Mouse (Mus musculus) CH12.LX (cell line): ENCODE measurements around the gene Rae1. TPM values are rescaled to one million over a fixed set of nuclear protein-coding genes. Genes with fewer than 3 reads are reported as not detected.

Experiments
- DNase-seq: peaks from one replicate; pipeline ENCODE4 v3.0.0-alpha.2; 2013; ENCODE audit errors: extremely low read depth
- H3K27ac ChIP-seq: 2 replicates; pipeline ENCODE4 v1.5.1; 2012; ENCODE audit warnings: low read depth, mild to moderate bottlenecking, control low read depth, moderate library complexity; ENCODE audit not compliant: insufficient read depth
- H3K27me3 ChIP-seq: replicated peaks from 2 replicates; pipeline ENCODE3; 2012; ENCODE audit warnings: inconsistent platforms
- H3K36me3 ChIP-seq, 2 experiments: replicated peaks in 1 of 2; 2 replicates each; pipeline versions ENCODE3 to v1.6.1; 2012; ENCODE audit warnings: inconsistent platforms in 1 of 2, low read length in 1 of 2, mild to moderate bottlenecking in 1 of 2, mixed read lengths in 1 of 2, moderate library complexity in 1 of 2; ENCODE audit not compliant: control insufficient read depth in 1 of 2, insufficient read depth in 1 of 2
- H3K4me1 ChIP-seq, 2 experiments: 2 replicates each; pipeline ENCODE4 v1.6.1; 2012; ENCODE audit warnings: inconsistent platforms in 1 of 2, moderate library complexity in 1 of 2; ENCODE audit not compliant: insufficient read depth in 2 of 2, control insufficient read depth in 1 of 2
- H3K4me2 ChIP-seq: 2 replicates; pipeline ENCODE4 v1.6.1; 2012; ENCODE audit warnings: low read depth, mild to moderate bottlenecking, control low read depth; ENCODE audit not compliant: poor library complexity, insufficient read depth, severe bottlenecking
- H3K4me3 ChIP-seq, 3 experiments: fragments of 150-350 bp in 1 of 3; sonication (generic) in 1 of 3; replicated peaks in 1 of 3; 2 replicates each; pipeline versions ENCODE3 to v1.5.1; 2011 to 2012; ENCODE audit warnings: low read depth in 2 of 3, low read length in 2 of 3, mild to moderate bottlenecking in 2 of 3, moderate library complexity in 2 of 3, control low read depth in 1 of 3, improper control_type of control experiment in 1 of 3, inconsistent platforms in 1 of 3, mixed read lengths in 1 of 3; ENCODE audit not compliant: poor library complexity in 1 of 3
- H3K79me2 ChIP-seq: replicated peaks from 2 replicates; pipeline ENCODE4 v1.6.1; 2012; ENCODE audit warnings: mild to moderate bottlenecking, moderate library complexity; ENCODE audit not compliant: control insufficient read depth, poor library complexity, insufficient read depth, severe bottlenecking; ENCODE audit errors: extremely low read depth
- H3K9ac ChIP-seq: 2 replicates; pipeline ENCODE4 v1.6.1; 2012; ENCODE audit warnings: low read depth, mild to moderate bottlenecking, control low read depth, moderate library complexity; ENCODE audit not compliant: insufficient read depth
- H3K9me3 ChIP-seq: replicated peaks from 2 replicates; pipeline ENCODE3; 2012; ENCODE audit warnings: low read length, inconsistent platforms, mixed read lengths
- CHD1 ChIP-seq: IDR thresholded peaks from 2 replicates; pipeline ENCODE4 v1.6.1; 2012; ENCODE audit warnings: low read depth, low read length, improper control_type of control experiment, inconsistent platforms
- CHD2 ChIP-seq: IDR thresholded peaks from 2 replicates; pipeline ENCODE4 v1.6.1; 2011; ENCODE audit warnings: low read length, improper control_type of control experiment
- CTCF ChIP-seq, 2 experiments: IDR thresholded peaks in 1 of 2; conservative IDR thresholded peaks in 1 of 2; 2 replicates each; pipeline ENCODE4 v1.5.1; 2011 to 2012; ENCODE audit warnings: low read depth in 2 of 2, low read length in 2 of 2, improper control_type of control experiment in 1 of 2, inconsistent platforms in 1 of 2, mild to moderate bottlenecking in 1 of 2, moderate library complexity in 1 of 2
- ETS1 ChIP-seq: conservative IDR thresholded peaks from 2 replicates; pipeline ENCODE4 v1.6.1; 2012; ENCODE audit warnings: low read depth, mild to moderate bottlenecking, inconsistent platforms, low read length, improper control_type of control experiment, moderate library complexity
- IRF4 ChIP-seq: IDR thresholded peaks from 2 replicates; pipeline ENCODE4 v1.6.1; 2014; ENCODE audit warnings: low read depth, mild to moderate bottlenecking, inconsistent platforms, low read length, improper control_type of control experiment
- JUN ChIP-seq: IDR thresholded peaks from 2 replicates; pipeline ENCODE4 v1.6.1; 2011; ENCODE audit warnings: low read depth, mild to moderate bottlenecking, low read length, improper control_type of control experiment, moderate library complexity; ENCODE audit not compliant: insufficient read depth
- KAT2A ChIP-seq: IDR thresholded peaks from 2 replicates; pipeline ENCODE4 v1.6.1; 2012; ENCODE audit warnings: low read length, improper control_type of control experiment, inconsistent platforms; ENCODE audit not compliant: insufficient replicate concordance
- MAZ ChIP-seq: IDR thresholded peaks from 2 replicates; pipeline ENCODE4 v1.6.1; 2012; ENCODE audit warnings: low read depth, mild to moderate bottlenecking, inconsistent platforms, low read length, improper control_type of control experiment, moderate library complexity
- MEF2A ChIP-seq: IDR thresholded peaks from 2 replicates; pipeline ENCODE4 v1.6.1; 2014; ENCODE audit warnings: low read depth, mild to moderate bottlenecking, inconsistent platforms, low read length, improper control_type of control experiment, borderline replicate concordance
- MYC ChIP-seq: IDR thresholded peaks from 2 replicates; pipeline ENCODE4 v1.6.1; 2011; ENCODE audit warnings: low read depth, mild to moderate bottlenecking, improper control_type of control experiment, low read length
- POLR2A ChIP-seq: IDR thresholded peaks from 2 replicates; pipeline ENCODE4 v1.6.1; 2011; ENCODE audit warnings: low read depth, mild to moderate bottlenecking, improper control_type of control experiment, low read length
- RAD21 ChIP-seq: IDR thresholded peaks from 2 replicates; pipeline ENCODE4 v1.6.1; 2011; ENCODE audit warnings: low read depth, mild to moderate bottlenecking, low read length, improper control_type of control experiment, moderate library complexity
- SMC3 ChIP-seq: IDR thresholded peaks from 2 replicates; pipeline ENCODE4 v1.6.1; 2011; ENCODE audit warnings: low read depth, low read length, improper control_type of control experiment
- TCF12 ChIP-seq: IDR thresholded peaks from 2 replicates; pipeline ENCODE4 v1.6.1; 2014; ENCODE audit warnings: low read depth, mild to moderate bottlenecking, inconsistent platforms, low read length, improper control_type of control experiment
- USF1 ChIP-seq: IDR thresholded peaks from 2 replicates; pipeline ENCODE4 v1.6.1; 2014; ENCODE audit warnings: low read depth, mild to moderate bottlenecking, inconsistent platforms, low read length, improper control_type of control experiment
- ZKSCAN1 ChIP-seq: IDR thresholded peaks from 2 replicates; pipeline ENCODE4 v1.6.1; 2012; ENCODE audit warnings: low read depth, inconsistent platforms, low read length, improper control_type of control experiment, borderline replicate concordance
- dilution Hi-C: fragments of 300-500 bp; cut with MboI; formaldehyde crosslinking; loops from 2 replicates; pipeline ENCODE4 v1.14.3; 2020; ENCODE audit warnings: low sequenced_read_pairs; ENCODE audit not compliant: extremely low pct_unique_long_range_greater_than_20kb, extremely low pct_ligation_motif_present
- in situ Hi-C: fragments of 300-500 bp; cut with MboI; formaldehyde crosslinking; loops from 3 replicates; pipeline ENCODE4 v1.14.3; 2019; ENCODE audit warnings: low sequenced_read_pairs, low pct_ligation_motif_present, low pct_unique_long_range_greater_than_20kb, mixed read lengths
- polyA plus RNA-seq: library from polyadenylated mRNA; unstranded; fragments of >175 nt; gene quantifications from 2 replicates; pipeline ENCODE4 v1.2.1, GENCODE M21; 2012; ENCODE audit warnings: low read depth; ENCODE audit not compliant: insufficient read length
- total RNA-seq, 2 experiments: library from RNA; depleted of rRNA; stranded (reverse); fragments of 300-350 nt in 1 of 2; fragments of >200 nt in 1 of 2; gene quantifications; 2 replicates each; pipeline ENCODE4 v1.2.3; 2012 to 2014

The Rae1 gene
- total and polyA plus RNA-seq, 3 experiments: 86.3 to 114 (median 95.0) TPM

DNA sequence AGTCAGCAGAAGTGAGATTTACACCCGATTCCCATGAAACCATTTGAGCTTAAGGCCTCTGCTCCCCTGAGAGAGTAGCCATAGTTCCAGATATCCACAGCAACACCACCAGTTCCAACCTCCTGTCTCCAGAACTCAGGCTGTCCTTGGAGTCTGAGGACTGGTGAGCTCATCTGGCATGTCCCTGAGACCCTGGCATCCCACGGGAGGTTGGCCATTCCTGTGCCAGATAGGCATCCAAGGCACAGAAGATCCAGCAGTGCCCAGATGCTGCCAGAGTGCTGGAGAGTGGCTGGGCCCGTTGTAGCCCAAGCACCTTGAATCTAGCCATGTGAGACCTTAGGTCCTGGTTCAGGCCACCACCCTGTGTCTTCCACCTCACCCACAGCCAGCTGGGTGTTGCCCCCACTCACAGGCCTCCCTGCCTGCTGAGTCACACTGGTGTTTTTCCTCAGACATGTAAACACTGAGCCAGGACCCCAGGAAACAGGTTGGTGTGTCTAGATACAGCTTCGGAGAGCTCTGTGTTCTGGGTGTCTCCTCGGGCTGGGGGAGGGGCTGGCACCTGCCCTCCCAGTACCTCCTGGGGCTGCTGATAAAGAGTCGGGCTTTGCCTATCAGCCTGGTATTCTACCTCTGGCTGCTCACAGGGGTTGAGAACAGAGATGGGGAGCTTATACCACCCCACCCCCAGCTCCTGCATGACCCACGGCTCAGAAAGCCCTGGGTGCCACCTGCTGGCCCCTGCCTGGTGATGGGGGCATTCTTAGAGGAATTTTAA is 38.1 kb downstream of the Rae1 start:
- dilution Hi-C loops: no loop called here
- Histone ChIP-seq H3K79me2 (no peaks in the 10 kb centered on the region), H3K4me3 (no peak overlapping the region), H3K36me3 (peaks cover 26 to 51% of the 10 kb centered on the region in 2 experiments), H3K27me3 (no peaks in the 10 kb centered on the region), H3K4me2 (no peak overlapping the region), H3K27ac (no peak overlapping the region), H3K4me1 (peaks cover 4 to 32% of the 10 kb centered on the region in 2 experiments; a peak in 3 of 4 replicates), H3K9me3 (no peaks in the 10 kb centered on the region), H3K9ac (no peak overlapping the region)
- TF ChIP-seq RAD21 (peak; percentile 6), CHD1 (no peak), CTCF (conservative IDR thresholded peaks at IDR 0.05 in 1 of 2, IDR thresholded peaks at IDR 0.05 in 1 of 2; ENCODE audit: low read depth in 2 of 2, low read length in 2 of 2) (peak in 1 of 2 experiments; percentile 31; a peak in 1 of 4 replicates), SMC3 (peak; percentile 20)
- in situ Hi-C loops: no loop called here
- no peak for DNase-seq

DNA sequence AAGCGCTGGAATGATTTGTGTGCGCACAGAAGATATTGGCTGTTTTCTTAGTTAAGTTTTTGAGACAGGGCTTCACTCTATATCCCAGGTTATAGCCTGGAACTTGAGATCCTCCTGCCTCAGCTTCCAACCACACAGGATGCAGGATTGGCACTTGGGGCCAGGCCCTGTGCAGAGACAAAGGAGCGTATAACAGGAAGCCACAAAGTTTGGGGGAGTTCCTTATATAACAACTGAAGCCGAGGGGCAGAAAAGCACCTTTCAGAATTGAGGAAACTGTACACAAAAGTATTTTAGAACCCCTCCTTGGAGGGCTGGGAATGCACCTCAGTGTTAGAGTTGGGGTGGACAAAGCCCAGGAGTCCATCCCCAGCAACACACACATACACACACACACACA is 39.1 kb downstream of the Rae1 start:
- TF ChIP-seq RAD21: no peak
- TF ChIP-seq MAZ: no peak
- TF ChIP-seq USF1: no peak
- TF ChIP-seq ZKSCAN1: no peak
- no peak for TF ChIP-seq MEF2A
- no peak for TF ChIP-seq ETS1
- no peak for TF ChIP-seq TCF12
- no peak for TF ChIP-seq SMC3
- TF ChIP-seq MYC: no peak
- no peak for TF ChIP-seq CHD2
- TF ChIP-seq JUN: no peak
- TF ChIP-seq POLR2A: no peak
- TF ChIP-seq KAT2A: no peak
- no peak for TF ChIP-seq IRF4
- Histone ChIP-seq H3K27ac (no peak overlapping the region), H3K36me3 (peaks cover 15 to 41% of the 10 kb centered on the region in 2 experiments), H3K9me3 (no peaks in the 10 kb centered on the region), H3K4me1 (peaks cover 0 to 26% of the 10 kb centered on the region in 2 experiments; a peak in 2 of 4 replicates), H3K4me2 (no peak overlapping the region), H3K4me3 (no peak overlapping the region), H3K79me2 (no peaks in the 10 kb centered on the region), H3K9ac (no peak overlapping the region), H3K27me3 (no peaks in the 10 kb centered on the region)
- dilution Hi-C loops: no loop called here
- in situ Hi-C loops: no loop called here
- no peak for DNase-seq
